Mouse (Mus musculus) liver, adult 2 months (tissue): ENCODE results near the gene Gm20388. TPM values are rescaled to one million over a fixed set of nuclear protein-coding genes. Genes with fewer than 3 reads are reported as not detected.

Experiments used
- DNase-seq: peaks from one replicate; pipeline ENCODE4 v3.0.0-alpha.2; 2011; ENCODE audit warnings: low read depth, low spot score; ENCODE audit errors: extremely low read depth
- H3K27ac ChIP-seq: fragments of 200-500 bp; replicated peaks from 2 replicates; pipeline ENCODE4 v1.5.1; 2012; ENCODE audit warnings: low read depth, mild to moderate bottlenecking, control low read depth, inconsistent platforms, low read length; ENCODE audit not compliant: insufficient read depth
- H3K27me3 ChIP-seq: fragments of 200-500 bp; 2 replicates; pipeline ENCODE4 v1.6.1; 2012; ENCODE audit warnings: mild to moderate bottlenecking, moderate library complexity, low read length, inconsistent platforms; ENCODE audit not compliant: control insufficient read depth, insufficient read depth
- H3K36me3 ChIP-seq: fragments of 200-500 bp; 2 replicates; pipeline ENCODE4 v1.6.1; 2012; ENCODE audit warnings: low read length, inconsistent platforms; ENCODE audit not compliant: control insufficient read depth, insufficient read depth
- H3K4me1 ChIP-seq: fragments of 200-500 bp; 2 replicates; pipeline ENCODE4 v1.6.1; 2011; ENCODE audit warnings: low read length; ENCODE audit not compliant: control insufficient read depth, insufficient read depth
- H3K4me3 ChIP-seq: fragments of 200-500 bp; 2 replicates; pipeline ENCODE4 v1.5.1; 2011; ENCODE audit warnings: low read depth, mild to moderate bottlenecking, control low read depth, low read length, moderate library complexity; ENCODE audit not compliant: insufficient read depth
- H3K79me2 ChIP-seq: fragments of 200-500 bp; 2 replicates; pipeline ENCODE4 v1.6.1; 2012; ENCODE audit warnings: inconsistent platforms, mild to moderate bottlenecking, low read length, moderate library complexity; ENCODE audit not compliant: control insufficient read depth, insufficient read depth
- H3K9ac ChIP-seq: fragments of 200-500 bp; 2 replicates; pipeline ENCODE4 v1.6.1; 2012; ENCODE audit warnings: low read depth, mild to moderate bottlenecking, control low read depth, inconsistent platforms, low read length
- CTCF ChIP-seq: fragments of 200-500 bp; IDR thresholded peaks from 2 replicates; pipeline ENCODE4 v1.5.1; 2011; ENCODE audit warnings: low read depth, low read length, control low read depth
- POLR2A ChIP-seq: fragments of 200-500 bp; IDR thresholded peaks from 2 replicates; pipeline ENCODE4 v1.6.1; 2011; ENCODE audit warnings: low read length, control low read depth; ENCODE audit not compliant: insufficient read depth; ENCODE audit errors: extremely low read depth
- WGBS: fragments of 180-500 bp; shearing (Covaris S2); methylation state at CpG from one replicate; pipeline ENCODE4 v1.1.7; 2018; 5-methylcytosine and 5-hydroxymethylcytosine counted together
- polyA plus RNA-seq: library from polyadenylated mRNA; depleted of rRNA; stranded (reverse); fragments of >200 nt; gene quantifications from 2 replicates; pipeline ENCODE4 v1.2.3, GENCODE M21; 2012
- total RNA-seq: library from RNA; depleted of rRNA; stranded (reverse); fragments of >200 nt; gene quantifications from 2 replicates; pipeline ENCODE4 v1.2.3, GENCODE M21; 2014

Gene Gm20388
- total and polyA plus RNA-seq, 2 experiments: 6.4 to 19.9 TPM

- Histone ChIP-seq H3K4me3 (no peak overlapping the region), H3K4me1 (no peaks in the 10 kb centered on the region), H3K27me3 (no peaks in the 10 kb centered on the region), H3K9ac (no peak overlapping the region), H3K79me2 (no peaks in the 10 kb centered on the region), H3K27ac (no peak overlapping the region), H3K36me3 (peaks cover 1% of the 10 kb centered on the region; the same call in 1 of the 2 replicates)
- DNase-seq: no peak
- WGBS: 90% methylated on average over 6 of the region's 6 CpGs
- TF ChIP-seq POLR2A (no peak), CTCF (no peak)
Measured at GRCm38 (mm10) chr8:121798401-121798800, 1887.8 kb downstream of the Gm20388 start.

DNA sequence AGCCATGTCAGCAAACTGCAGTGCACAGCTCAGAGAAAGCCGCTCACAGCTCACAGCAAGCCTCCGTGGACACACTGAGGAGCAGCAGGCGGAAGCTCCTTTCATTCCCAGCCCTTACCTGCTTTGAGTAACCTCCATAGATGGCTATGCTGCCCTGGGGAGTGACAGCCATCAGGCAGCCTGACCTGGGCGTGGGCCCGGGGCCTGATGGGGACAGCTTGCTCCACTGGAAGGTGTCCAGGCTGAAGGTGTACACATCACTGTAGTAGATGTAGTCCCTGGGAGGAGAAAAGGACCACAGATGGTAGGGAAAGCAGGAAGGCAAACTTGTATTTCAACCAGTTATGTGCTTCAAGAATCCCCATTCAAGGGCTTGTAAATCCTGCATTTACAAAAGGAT lies 1894.2 kb downstream of the Gm20388 start:
- no peak for DNase-seq
- no peak overlapping the region for H3K4me3 ChIP-seq
- no peaks in the 10 kb centered on the region for H3K79me2 ChIP-seq
- no peak overlapping the region for H3K9ac ChIP-seq
- no peaks in the 10 kb centered on the region for H3K4me1 ChIP-seq
- no peaks in the 10 kb centered on the region; the same call in 1 of the 2 replicates for H3K36me3 ChIP-seq
- WGBS: 94% methylated on average over 5 of the region's 5 CpGs
- no peaks in the 10 kb centered on the region for H3K27me3 ChIP-seq
- H3K27ac ChIP-seq: no peak overlapping the region
- TF ChIP-seq CTCF (no peak), POLR2A (no peak)

GRCm38 (mm10) chr8:121806126-121806525 lies 1895.5 kb downstream of the Gm20388 start:
- Histone ChIP-seq H3K36me3 (no peaks in the 10 kb centered on the region; the same call in 1 of the 2 replicates), H3K4me1 (no peaks in the 10 kb centered on the region), H3K9ac (no peak overlapping the region), H3K27ac (no peak overlapping the region), H3K79me2 (no peaks in the 10 kb centered on the region), H3K27me3 (no peaks in the 10 kb centered on the region), H3K4me3 (no peak overlapping the region)
- no peak for DNase-seq
- 85% methylated on average over 13 of the region's 13 CpGs for WGBS
- no peak for TF ChIP-seq POLR2A
- TF ChIP-seq CTCF: no peak

DNA sequence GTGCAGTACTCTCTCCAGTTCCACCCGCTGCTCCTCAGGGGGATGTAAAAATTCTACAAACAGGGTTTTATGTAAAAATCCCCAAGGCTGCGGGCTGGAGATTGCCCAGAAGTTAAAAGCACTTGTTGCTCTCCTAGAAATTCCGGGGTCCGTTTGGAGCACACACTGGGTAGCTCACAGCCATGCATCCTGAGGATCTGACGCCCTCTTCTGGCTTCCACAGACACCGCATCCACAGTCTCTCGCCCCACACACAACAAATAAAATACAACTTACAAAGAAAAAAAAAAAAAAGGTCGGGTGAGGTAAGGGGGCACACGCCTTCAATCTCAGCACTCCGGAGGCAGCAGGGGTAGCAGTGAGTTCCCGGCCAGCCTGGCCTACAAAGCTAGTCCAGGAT lies 1897.4 kb downstream of the Gm20388 start:
- TF ChIP-seq CTCF (peak; percentile 25), POLR2A (no peak)
- no peak for DNase-seq
- no peaks in the 10 kb centered on the region; the same call in 1 of the 2 replicates for H3K36me3 ChIP-seq
- no peaks in the 10 kb centered on the region for H3K4me1 ChIP-seq
- H3K9ac ChIP-seq: no peak overlapping the region
- no peak overlapping the region for H3K27ac ChIP-seq
- no peaks in the 10 kb centered on the region for H3K27me3 ChIP-seq
- 89% methylated on average over 11 of the region's 11 CpGs for WGBS
- H3K4me3 ChIP-seq: no peak overlapping the region
- H3K79me2 ChIP-seq: no peaks in the 10 kb centered on the region

- Histone ChIP-seq H3K9ac (no peak overlapping the region), H3K79me2 (no peaks in the 10 kb centered on the region), H3K36me3 (no peaks in the 10 kb centered on the region; the same call in 1 of the 2 replicates), H3K27ac (no peak overlapping the region), H3K4me1 (no peaks in the 10 kb centered on the region), H3K4me3 (no peak overlapping the region), H3K27me3 (no peaks in the 10 kb centered on the region)
- no peak for DNase-seq
- no peak for TF ChIP-seq CTCF
- no peak for TF ChIP-seq POLR2A
- WGBS: 93% methylated on average over 11 of the region's 11 CpGs
Measured at GRCm38 (mm10) chr8:121809524-121810155, 1899.0 kb downstream of the Gm20388 start.

DNA sequence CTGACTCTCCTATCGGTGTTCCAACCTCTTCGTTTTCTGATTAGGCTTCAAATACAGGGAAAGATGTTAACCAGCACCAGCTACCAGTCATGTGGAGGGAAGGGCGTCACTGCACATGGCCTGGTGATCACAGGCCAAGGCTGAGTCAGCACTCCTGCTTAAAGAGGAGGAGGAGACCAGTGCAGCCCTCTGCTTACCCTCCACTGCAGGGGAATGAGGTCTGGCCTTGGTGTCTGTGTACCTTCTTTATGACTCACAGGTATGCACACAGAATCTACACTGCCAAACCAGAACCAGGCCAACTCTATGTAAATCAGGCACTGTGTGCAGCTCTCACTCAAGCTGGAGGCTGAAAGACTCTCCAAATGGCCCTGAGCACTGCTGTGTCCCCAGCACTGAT lies 1900.9 kb downstream of the Gm20388 start:
- TF ChIP-seq CTCF (no peak), POLR2A (no peak)

More for the DNA sequence above, 1900.9 kb downstream of the Gm20388 start:
- Histone ChIP-seq H3K27me3 (no peaks in the 10 kb centered on the region), H3K4me1 (no peaks in the 10 kb centered on the region), H3K9ac (no peak overlapping the region), H3K27ac (no peak overlapping the region), H3K36me3 (no peaks in the 10 kb centered on the region), H3K79me2 (no peaks in the 10 kb centered on the region), H3K4me3 (no peak overlapping the region)
- WGBS: 85% methylated on average over 3 of the region's 3 CpGs
- DNase-seq: no peak
